Mouse (Mus musculus): Measurements from ENCODE around the gene Gzmm. TPM values are rescaled to one million over a fixed set of nuclear protein-coding genes. Genes with fewer than 3 reads are reported as not detected.

Gzmm gene
- polyA plus RNA-seq, 1 experiment: 0.51 TPM

- TF ChIP-seq CTCF (IDR thresholded peaks at IDR 0.05; ENCODE audit: control insufficient read depth, insufficient read depth, insufficient read length) (no peak), MAX (IDR thresholded peaks at IDR 0.05) (no peak), MYOD1 (IDR thresholded peaks at IDR 0.05; ENCODE audit: control insufficient read depth, insufficient read length, low read depth) (no peak), MYOG (IDR thresholded peaks at IDR 0.05; ENCODE audit: control insufficient read depth, extremely low read depth, insufficient read length) (no peak), USF1 (IDR thresholded peaks at IDR 0.05; ENCODE audit: low read depth) (no peak)
- H3K4me3 ChIP-seq (ENCODE audit: insufficient read depth, poor library complexity, severe bottlenecking): no peak overlapping the region
Observed at GRCm38 (mm10) chr10:79706406-79707094, 17.7 kb downstream of the Gzmm start.

GRCm38 (mm10) chr10:79707162-79707561 lies 18.3 kb downstream of the Gzmm start:
- H3ac ChIP-seq (ENCODE audit: control insufficient read depth, insufficient read length, low read depth): no peak overlapping the region
- H3K27me3 ChIP-seq (ENCODE audit: control insufficient read depth, insufficient read depth, insufficient read length): no peaks in the 10 kb centered on the region
- H3K4me3 ChIP-seq (ENCODE audit: insufficient read depth, poor library complexity, severe bottlenecking): no peak overlapping the region
- H3K79me2 ChIP-seq (ENCODE audit: control insufficient read depth, insufficient read depth): peaks cover 58% of the 10 kb centered on the region
- TF ChIP-seq MAX (IDR thresholded peaks at IDR 0.05) (no peak), USF1 (IDR thresholded peaks at IDR 0.05; ENCODE audit: low read depth) (peak; percentile 18)
- peaks cover 52% of the 10 kb centered on the region for H3K36me3 ChIP-seq (ENCODE audit: control insufficient read depth, insufficient read depth)
- peaks cover 52% of the 10 kb centered on the region for H3K79me3 ChIP-seq (ENCODE audit: low read depth)

More at GRCm38 (mm10) chr10:79706406-79707094, 17.7 kb downstream of the Gzmm start:
- Histone ChIP-seq H3K79me3 (ENCODE audit: low read depth) (peaks cover 52% of the 10 kb centered on the region), H3K79me2 (ENCODE audit: control insufficient read depth, insufficient read depth) (peaks cover 58% of the 10 kb centered on the region), H3ac (ENCODE audit: control insufficient read depth, insufficient read length, low read depth) (no peak overlapping the region), H3K27me3 (ENCODE audit: control insufficient read depth, insufficient read depth, insufficient read length) (no peaks in the 10 kb centered on the region), H3K36me3 (ENCODE audit: control insufficient read depth, insufficient read depth) (peaks cover 46% of the 10 kb centered on the region)

- no peaks in the 10 kb centered on the region for H3K27me3 ChIP-seq (ENCODE audit: control insufficient read depth, insufficient read depth, insufficient read length)
- TF ChIP-seq USF1 (IDR thresholded peaks at IDR 0.05; ENCODE audit: low read depth): no peak
- TF ChIP-seq FOSL1 (IDR thresholded peaks at IDR 0.05; ENCODE audit: insufficient read depth, low read length, poor library complexity, severe bottlenecking): no peak
- TF ChIP-seq CEBPB (IDR thresholded peaks at IDR 0.05; ENCODE audit: low read depth): no peak
- TF ChIP-seq CTCF (IDR thresholded peaks at IDR 0.05; ENCODE audit: control insufficient read depth, insufficient read depth, insufficient read length): no peak
- TF ChIP-seq MYOG (IDR thresholded peaks at IDR 0.05; ENCODE audit: control insufficient read depth, extremely low read depth, insufficient read length): no peak
- no peak for TF ChIP-seq MYOD1 (IDR thresholded peaks at IDR 0.05; ENCODE audit: control insufficient read depth, insufficient read length, low read depth)
- no peak for TF ChIP-seq MAX (IDR thresholded peaks at IDR 0.05)
- H3K4me3 ChIP-seq (ENCODE audit: insufficient read depth, poor library complexity, severe bottlenecking): no peak overlapping the region
- H3K79me3 ChIP-seq (ENCODE audit: low read depth): peaks cover 52% of the 10 kb centered on the region
- peaks cover 53% of the 10 kb centered on the region for H3K36me3 ChIP-seq (ENCODE audit: control insufficient read depth, insufficient read depth)
- no peak overlapping the region for H3ac ChIP-seq (ENCODE audit: control insufficient read depth, insufficient read length, low read depth)
- peaks cover 58% of the 10 kb centered on the region for H3K79me2 ChIP-seq (ENCODE audit: control insufficient read depth, insufficient read depth)
Observed at GRCm38 (mm10) chr10:79707759-79708158, 18.9 kb downstream of the Gzmm start.

- Histone ChIP-seq H3K79me2 (ENCODE audit: control insufficient read depth, insufficient read depth) (peaks cover 58% of the 10 kb centered on the region), H3K27me3 (ENCODE audit: control insufficient read depth, insufficient read depth, insufficient read length) (no peaks in the 10 kb centered on the region), H3K4me3 (ENCODE audit: insufficient read depth, poor library complexity, severe bottlenecking) (no peak overlapping the region), H3K36me3 (ENCODE audit: control insufficient read depth, insufficient read depth) (peaks cover 53% of the 10 kb centered on the region), H3K79me3 (ENCODE audit: low read depth) (peaks cover 52% of the 10 kb centered on the region), H3ac (ENCODE audit: control insufficient read depth, insufficient read length, low read depth) (no peak overlapping the region)
- TF ChIP-seq CEBPB (IDR thresholded peaks at IDR 0.05; ENCODE audit: low read depth) (no peak), MAX (IDR thresholded peaks at IDR 0.05) (no peak), CTCF (IDR thresholded peaks at IDR 0.05; ENCODE audit: control insufficient read depth, insufficient read depth, insufficient read length) (no peak), MYOD1 (IDR thresholded peaks at IDR 0.05; ENCODE audit: control insufficient read depth, insufficient read length, low read depth) (no peak), MYOG (IDR thresholded peaks at IDR 0.05; ENCODE audit: control insufficient read depth, extremely low read depth, insufficient read length) (no peak), FOSL1 (IDR thresholded peaks at IDR 0.05; ENCODE audit: insufficient read depth, low read length, poor library complexity, severe bottlenecking) (no peak), USF1 (IDR thresholded peaks at IDR 0.05; ENCODE audit: low read depth) (no peak)
Observed at GRCm38 (mm10) chr10:79708668-79709067, 19.8 kb downstream of the Gzmm start.

- Histone ChIP-seq H3K4me3 (ENCODE audit: insufficient read depth, poor library complexity, severe bottlenecking) (no peak overlapping the region), H3K27me3 (ENCODE audit: control insufficient read depth, insufficient read depth, insufficient read length) (no peaks in the 10 kb centered on the region), H3K79me2 (ENCODE audit: control insufficient read depth, insufficient read depth) (peaks cover 56% of the 10 kb centered on the region), H3ac (ENCODE audit: control insufficient read depth, insufficient read length, low read depth) (no peak overlapping the region), H3K36me3 (ENCODE audit: control insufficient read depth, insufficient read depth) (peaks cover 53% of the 10 kb centered on the region), H3K79me3 (ENCODE audit: low read depth) (peaks cover 52% of the 10 kb centered on the region)
- TF ChIP-seq FOSL1 (IDR thresholded peaks at IDR 0.05; ENCODE audit: insufficient read depth, low read length, poor library complexity, severe bottlenecking): no peak
- TF ChIP-seq CTCF (IDR thresholded peaks at IDR 0.05; ENCODE audit: control insufficient read depth, insufficient read depth, insufficient read length): no peak
Observed at GRCm38 (mm10) chr10:79709307-79709706, 20.5 kb downstream of the Gzmm start.

GRCm38 (mm10) chr10:79712029-79712428 lies 23.2 kb downstream of the Gzmm start:
- H3K79me2 ChIP-seq (ENCODE audit: control insufficient read depth, insufficient read depth): peaks cover 29% of the 10 kb centered on the region
- no peak overlapping the region for H3K4me3 ChIP-seq (ENCODE audit: insufficient read depth, poor library complexity, severe bottlenecking)
- H3ac ChIP-seq (ENCODE audit: control insufficient read depth, insufficient read length, low read depth): no peak overlapping the region
- peaks cover 48% of the 10 kb centered on the region for H3K36me3 ChIP-seq (ENCODE audit: control insufficient read depth, insufficient read depth)
- TF ChIP-seq CTCF (IDR thresholded peaks at IDR 0.05; ENCODE audit: control insufficient read depth, insufficient read depth, insufficient read length): no peak
- TF ChIP-seq MYOG (IDR thresholded peaks at IDR 0.05; ENCODE audit: control insufficient read depth, extremely low read depth, insufficient read length): no peak
- no peak for TF ChIP-seq CEBPB (IDR thresholded peaks at IDR 0.05; ENCODE audit: low read depth)
- no peak for TF ChIP-seq MYOD1 (IDR thresholded peaks at IDR 0.05; ENCODE audit: control insufficient read depth, insufficient read length, low read depth)
- no peak for TF ChIP-seq MAX (IDR thresholded peaks at IDR 0.05)
- TF ChIP-seq FOSL1 (IDR thresholded peaks at IDR 0.05; ENCODE audit: insufficient read depth, low read length, poor library complexity, severe bottlenecking): no peak
- H3K27me3 ChIP-seq (ENCODE audit: control insufficient read depth, insufficient read depth, insufficient read length): peaks cover 14% of the 10 kb centered on the region
- H3K79me3 ChIP-seq (ENCODE audit: low read depth): peaks cover 26% of the 10 kb centered on the region

Measured in C2C12 (cell line).